Mouse (Mus musculus) heart, adult 2 months (tissue): ENCODE results near the gene Plac1. TPM values are rescaled to one million over a fixed set of nuclear protein-coding genes. Genes with fewer than 3 reads are reported as not detected.

Experiments
- DNase-seq, 2 experiments: peaks; one replicate each; pipeline ENCODE4 v3.0.0; 2021
- H3K27ac ChIP-seq: fragments of 200-600 bp; 2 replicates; pipeline ENCODE4 v1.8.1; 2022
- H3K27me3 ChIP-seq: fragments of 200-500 bp; 2 replicates; pipeline ENCODE4 v1.6.1; 2012; ENCODE audit warnings: mild to moderate bottlenecking, low read length, inconsistent platforms, mixed read lengths; ENCODE audit not compliant: control insufficient read depth, insufficient read depth
- H3K36me3 ChIP-seq: fragments of 200-500 bp; 2 replicates; pipeline ENCODE4 v1.6.1; 2012; ENCODE audit warnings: low read length, inconsistent platforms; ENCODE audit not compliant: control insufficient read depth, insufficient read depth
- H3K4me1 ChIP-seq: fragments of 200-500 bp; 2 replicates; pipeline ENCODE4 v1.6.1; 2011; ENCODE audit warnings: low read length; ENCODE audit not compliant: control insufficient read depth, insufficient read depth
- H3K4me3 ChIP-seq: fragments of 200-600 bp; 2 replicates; pipeline ENCODE4 v1.8.1; 2022
- H3K79me2 ChIP-seq: fragments of 200-500 bp; replicated peaks from 2 replicates; pipeline ENCODE4 v1.6.1; 2012; ENCODE audit warnings: mild to moderate bottlenecking, inconsistent platforms, low read length, moderate library complexity, mixed read lengths; ENCODE audit not compliant: control insufficient read depth, insufficient read depth
- H3K9ac ChIP-seq: fragments of 200-500 bp; 2 replicates; pipeline ENCODE4 v1.6.1; 2012; ENCODE audit warnings: low read depth, mild to moderate bottlenecking, control low read depth, inconsistent platforms, low read length, mixed read lengths
- CTCF ChIP-seq: fragments of 200-600 bp; IDR thresholded peaks from 2 replicates; pipeline ENCODE4 v1.8.1; 2022; ENCODE audit warnings: antibody characterized with exemption, mild to moderate bottlenecking, moderate library complexity
- EP300 ChIP-seq: fragments of 200-500 bp; IDR thresholded peaks from 2 replicates; pipeline ENCODE4 v1.6.1; 2011; ENCODE audit warnings: low read depth, low read length, control low read depth; ENCODE audit not compliant: insufficient read depth
- POLR2A ChIP-seq: fragments of 200-500 bp; IDR thresholded peaks from 2 replicates; pipeline ENCODE4 v1.6.1; 2011; ENCODE audit warnings: mild to moderate bottlenecking, low read depth, low read length, control low read depth; ENCODE audit not compliant: insufficient read depth
- WGBS: fragments of 180-500 bp; shearing (Covaris S2); methylation state at CpG from one replicate; pipeline ENCODE4 v1.1.7; 2018; 5-methylcytosine and 5-hydroxymethylcytosine counted together
- intact Hi-C: fragments of 180-260 bp; cut with DNase I; formaldehyde crosslinking; loops from one replicate; pipeline ENCODE4 v1.15.1; 2025
- polyA plus RNA-seq: library from polyadenylated mRNA; depleted of rRNA; stranded (reverse); fragments of >200 nt; gene quantifications from 2 replicates; pipeline ENCODE4 v1.2.3, GENCODE M21; 2012
- total RNA-seq, 2 experiments: library from RNA; stranded (reverse); gene quantifications; 2 replicates each; pipeline ENCODE4 v1.2.3; 2021

Plac1 gene
- total and polyA plus RNA-seq, 3 experiments: not detected

GRCm38 (mm10) chrX:53099266-53099665, 140.6 kb downstream of the Plac1 start:
- no peak overlapping the region for H3K4me3 ChIP-seq
- TF ChIP-seq CTCF (no peak), EP300 (no peak), POLR2A (no peak)
- no peaks in the 10 kb centered on the region for H3K27me3 ChIP-seq
- no peaks in the 10 kb centered on the region for H3K79me2 ChIP-seq
- no peak overlapping the region for H3K9ac ChIP-seq
- DNase-seq: no peak
- H3K4me1 ChIP-seq: no peaks in the 10 kb centered on the region
- 78% methylated on average over 3 of the region's 3 CpGs for WGBS
- no peak overlapping the region for H3K27ac ChIP-seq
- no peaks in the 10 kb centered on the region for H3K36me3 ChIP-seq
- intact Hi-C loops: no loop called here

GRCm38 (mm10) chrX:53098293-53098692, 141.6 kb downstream of the Plac1 start:
- H3K4me1 ChIP-seq: no peaks in the 10 kb centered on the region
- no peaks in the 10 kb centered on the region for H3K79me2 ChIP-seq
- no peak overlapping the region for H3K27ac ChIP-seq
- no peak overlapping the region for H3K4me3 ChIP-seq
- no peaks in the 10 kb centered on the region for H3K36me3 ChIP-seq
- intact Hi-C loops: no loop called here
- no peaks in the 10 kb centered on the region for H3K27me3 ChIP-seq
- no peak for DNase-seq
- H3K9ac ChIP-seq: no peak overlapping the region
- WGBS: 75% methylated on average over 4 of the region's 4 CpGs
- TF ChIP-seq POLR2A (no peak), CTCF (no peak), EP300 (no peak)

GRCm38 (mm10) chrX:53097786-53098185, 142.1 kb downstream of the Plac1 start:
- no peak overlapping the region for H3K9ac ChIP-seq
- no peak overlapping the region for H3K27ac ChIP-seq
- intact Hi-C loops: no loop called here
- H3K79me2 ChIP-seq: no peaks in the 10 kb centered on the region
- TF ChIP-seq POLR2A: no peak
- no peak for TF ChIP-seq CTCF
- TF ChIP-seq EP300: no peak
- 76% methylated on average over 4 of the region's 4 CpGs for WGBS
- no peak for DNase-seq
- H3K36me3 ChIP-seq: no peaks in the 10 kb centered on the region
- no peak overlapping the region for H3K4me3 ChIP-seq
- H3K27me3 ChIP-seq: no peaks in the 10 kb centered on the region
- H3K4me1 ChIP-seq: no peaks in the 10 kb centered on the region

GRCm38 (mm10) chrX:53093381-53093780, 146.5 kb downstream of the Plac1 start:
- TF ChIP-seq POLR2A (no peak), EP300 (no peak), CTCF (no peak)
- 58% methylated on average over 2 of the region's 2 CpGs for WGBS
- Histone ChIP-seq H3K79me2 (no peaks in the 10 kb centered on the region), H3K9ac (no peak overlapping the region), H3K27ac (no peak overlapping the region), H3K27me3 (no peaks in the 10 kb centered on the region), H3K4me3 (no peak overlapping the region), H3K36me3 (no peaks in the 10 kb centered on the region), H3K4me1 (no peaks in the 10 kb centered on the region)
- intact Hi-C loops: no loop called here
- DNase-seq: no peak

- DNase-seq: no peak
Observed at GRCm38 (mm10) chrX:53088663-53089292, 151.1 kb downstream of the Plac1 start.

GRCm38 (mm10) chrX:53087202-53087601, 152.7 kb downstream of the Plac1 start:
- H3K4me1 ChIP-seq: no peaks in the 10 kb centered on the region
- no peak for TF ChIP-seq POLR2A
- no peak for TF ChIP-seq CTCF
- no peak for TF ChIP-seq EP300
- H3K4me3 ChIP-seq: no peak overlapping the region
- no peak overlapping the region for H3K27ac ChIP-seq
- no peaks in the 10 kb centered on the region for H3K79me2 ChIP-seq
- H3K9ac ChIP-seq: no peak overlapping the region
- no peaks in the 10 kb centered on the region for H3K27me3 ChIP-seq
- 83% methylated on average over 1 of the region's 1 CpGs for WGBS
- no peaks in the 10 kb centered on the region for H3K36me3 ChIP-seq
- intact Hi-C loops: no loop called here
- no peak for DNase-seq

More at GRCm38 (mm10) chrX:53088663-53089292, 151.1 kb downstream of the Plac1 start:
- 69% methylated on average over 5 of the region's 5 CpGs for WGBS
- no peak for TF ChIP-seq POLR2A
- no peak for TF ChIP-seq EP300
- TF ChIP-seq CTCF: no peak
- Histone ChIP-seq H3K4me1 (no peaks in the 10 kb centered on the region), H3K27me3 (no peaks in the 10 kb centered on the region), H3K36me3 (no peaks in the 10 kb centered on the region), H3K79me2 (no peaks in the 10 kb centered on the region), H3K27ac (no peak overlapping the region), H3K9ac (no peak overlapping the region), H3K4me3 (no peak overlapping the region)
- intact Hi-C loops: no loop called here
